Mouse (Mus musculus): ENCODE measurements around the gene Pias1. TPM values are rescaled to one million over a fixed set of nuclear protein-coding genes. Genes with fewer than 3 reads are reported as not detected.

The Pias1 gene
- polyA plus RNA-seq, 1 experiment from 2014 or later, result 42.7 TPM

DNA sequence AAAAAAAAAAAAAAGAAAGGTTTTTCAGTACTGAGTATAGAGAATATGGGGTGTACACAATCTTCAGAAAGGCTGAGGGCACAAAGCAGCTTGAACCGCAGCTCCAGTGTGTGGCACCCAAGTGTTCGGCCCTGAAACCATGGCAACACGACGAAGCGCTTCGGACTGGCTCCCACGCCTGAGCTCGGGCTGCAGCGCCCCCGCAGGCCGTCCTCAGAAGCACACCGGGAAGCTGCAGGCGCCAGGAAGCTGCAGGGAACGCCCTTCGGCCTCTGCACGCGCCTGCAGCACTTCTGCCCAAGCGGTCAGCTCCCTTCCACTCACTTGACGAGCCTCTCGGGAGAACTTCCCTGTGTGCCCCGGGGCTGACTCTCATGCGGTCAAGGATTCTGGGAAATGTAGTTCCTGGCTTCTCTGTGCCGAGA, 159.1 kb downstream of the Pias1 start:
- Histone ChIP-seq H3K9ac (ENCODE audit: low read length) (peak overlapping the region; percentile 7; the same call in 1 of the 2 replicates), H3K27me3 (ENCODE audit: control insufficient read depth, insufficient read depth, low read length) (no peaks in the 10 kb centered on the region), H3K9me3 (ENCODE audit: control insufficient read depth, low read length) (no peaks in the 10 kb centered on the region), H3K36me3 (ENCODE audit: control insufficient read depth, insufficient read depth, low read length) (no peaks in the 10 kb centered on the region), H3K4me1 (ENCODE audit: control insufficient read depth in 2 of 2, insufficient read depth in 2 of 2, low read length in 2 of 2) (peaks cover 5 to 14% of the 10 kb centered on the region in 2 experiments), H3K4me2 (ENCODE audit: low read length) (peak overlapping the region; percentile 64), H3K27ac (replicated peaks in 1 of 2; ENCODE audit: control insufficient read depth in 1 of 2, insufficient read depth in 1 of 2, low read depth in 2 of 2, low read length in 2 of 2) (peak overlapping the region in 1 of 2 experiments; percentile 64; a peak in 2 of 4 replicates), H3K4me3 (ENCODE audit: control insufficient read depth in 1 of 2, insufficient read depth in 1 of 2, low read depth in 1 of 2, low read length in 2 of 2) (peak overlapping the region; percentile 25 to 30; a peak in 3 of 4 replicates)
- ATAC-seq (ENCODE audit: insufficient number of reproducible peaks, insufficient read depth, low FRiP score, low read depth), result peak; percentile 94
- 0% methylated on average over 23 of the region's 23 CpGs for WGBS

Other genes starting within 250 kb of the Pias1 start
- gene Fem1b, start 176.0 kb downstream of the Pias1 start, polyA plus RNA-seq (2014; fragmentation: Nextera tagmentation; extraction: Ambion mirVana), result 21.0 and 21.4 TPM in 2 replicates
- 19.7 and 21.2 TPM in 2 replicates for gene Cln6, start 149.1 kb downstream of the Pias1 start, polyA plus RNA-seq (2014; fragmentation: Nextera tagmentation; extraction: Ambion mirVana)
- 1.0 and 2.2 TPM in 2 replicates for gene Calml4, start 129.8 kb downstream of the Pias1 start, polyA plus RNA-seq (2014; fragmentation: Nextera tagmentation; extraction: Ambion mirVana)
- gene Skor1, start 161.0 kb upstream of the Pias1 start, polyA plus RNA-seq (2014; fragmentation: Nextera tagmentation; extraction: Ambion mirVana), result not detected in 2 replicates

Measured in heart, embryonic 14.5 days (tissue).